14 mouse cellular contexts compared by ENCODE assay signal in the genomic region with DNA sequence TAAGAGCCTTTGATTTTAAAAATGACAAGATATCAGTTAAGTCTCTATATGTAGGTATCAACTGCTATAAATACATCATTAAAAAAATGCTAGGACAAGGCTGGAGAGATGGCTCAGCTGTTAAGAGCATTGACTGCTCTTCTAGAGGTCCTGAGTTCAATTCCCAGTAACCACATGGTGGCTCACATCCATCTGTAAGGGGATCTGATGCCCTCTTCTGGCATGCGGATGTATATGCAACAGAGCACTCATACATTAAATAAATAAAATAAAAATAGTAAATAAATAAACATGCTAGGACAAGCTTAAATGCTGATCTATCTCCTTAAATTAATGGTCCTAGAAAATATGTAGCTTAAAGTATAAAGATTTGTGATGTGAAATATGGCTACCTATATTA. TPM values are rescaled to one million over a fixed set of nuclear protein-coding genes. Genes with fewer than 3 reads are reported as not detected.
DNase-seq lines count a peak whose midpoint lies in the region; ATAC-seq and TF ChIP-seq lines count a peak whose summit lies in the region.
"Had no signal": no experiment of that assay in that cellular context is flagged by ENCODE, and none has a peak within 500 bp of the region (broad histone marks: within the 10 kb centered on the region; RNA-seq: fewer than 3 reads in every experiment).

No protein-coding gene starts in this region.

- no peak overlapping the region for H3K27ac ChIP-seq in kidney, postnatal 0 days
- H3K27ac ChIP-seq in kidney, adult 2 months (ENCODE audit: insufficient read depth, low read depth, low read length), result no peak overlapping the region
- H3K27ac ChIP-seq: hindbrain, embryonic 14.5 days; liver, embryonic 13.5 days; neural tube, embryonic 15.5 days had no signal

- no peak overlapping the region for H3K4me3 ChIP-seq in kidney, postnatal 0 days (replicated peaks; ENCODE audit: low read depth, low read length)
- no peak overlapping the region for H3K4me3 ChIP-seq in kidney, adult 2 months (ENCODE audit: insufficient read depth, low read depth, low read length)
- H3K4me3 ChIP-seq: erythroblast, embryonic 14.5 days; liver, embryonic 13.5 days; neural tube, embryonic 15.5 days had no signal

- H3K9me3 ChIP-seq in kidney, postnatal 0 days (replicated peaks; ENCODE audit: low read length), result no peaks in the 10 kb centered on the region
- H3K9me3 ChIP-seq: G1E; liver, embryonic 13.5 days; neural tube, embryonic 15.5 days had no signal

- 85% methylated on average over 1 of the region's 1 CpGs for WGBS in kidney, postnatal 0 days
- 92% methylated on average over 1 of the region's 1 CpGs for WGBS in kidney, adult 2 months

- DNase-seq in kidney, postnatal 0 days (ENCODE audit: low spot score), result no peak
- DNase-seq in kidney, adult 2 months, result no peak
- DNase-seq in 3T3-L1 (ENCODE audit: low read depth, low spot score), result peak; percentile 38
- peak; percentile 38 for DNase-seq in CD4-positive helper T cell, adult 2 months (ENCODE audit: low read depth, low spot score)
- DNase-seq in T-cell, adult 2 months (ENCODE audit: low spot score), result peak; percentile 13
- DNase-seq in adrenal gland, postnatal 14 days, result no peak
- DNase-seq: cerebellum, postnatal 14 days; liver, embryonic 13.5 days; thymus, adult 18-20 months had no signal

- no peak for ATAC-seq in kidney, postnatal 0 days (replicated peaks; ENCODE audit: low FRiP score, low read depth)
- no peak for ATAC-seq in granulocyte monocyte progenitor cell, adult 5-6 weeks (replicated peaks; ENCODE audit: poor library complexity, severe bottlenecking)

- no peaks in the 10 kb centered on the region for H3K4me1 ChIP-seq in kidney, postnatal 0 days (replicated peaks; ENCODE audit: insufficient read depth, low read length)
- H3K4me1 ChIP-seq in kidney, adult 2 months (ENCODE audit: control insufficient read depth, insufficient read depth, low read length), result no peaks in the 10 kb centered on the region
- H3K4me1 ChIP-seq: liver, embryonic 13.5 days; neural tube, embryonic 15.5 days had no signal

- no peak for TF ChIP-seq POLR2A in kidney, adult 2 months (IDR thresholded peaks at IDR 0.05; ENCODE audit: low read depth, low read length)

- TF ChIP-seq CTCF in kidney, postnatal 0 days (IDR thresholded peaks at IDR 0.05; ENCODE audit: low read depth), result peak; percentile 58
- no peak; the same call in 1 of the 2 replicates for TF ChIP-seq CTCF in kidney, adult 2 months (conservative IDR thresholded peaks at IDR 0.05; ENCODE audit: insufficient read depth, insufficient read length, low read depth, low read length)

- H3K9ac ChIP-seq in kidney, postnatal 0 days (ENCODE audit: low read depth, low read length), result no peak overlapping the region
- H3K9ac ChIP-seq: hindbrain, embryonic 14.5 days; liver, embryonic 13.5 days; neural tube, embryonic 15.5 days had no signal

- no peak overlapping the region for H3K4me2 ChIP-seq in kidney, postnatal 0 days (ENCODE audit: low read length)
- H3K4me2 ChIP-seq: hindbrain, embryonic 14.5 days; liver, embryonic 13.5 days; neural tube, embryonic 15.5 days had no signal

- H3K27me3 ChIP-seq in kidney, postnatal 0 days (ENCODE audit: insufficient read depth, low read length), result no peaks in the 10 kb centered on the region
- no peaks in the 10 kb centered on the region for H3K27me3 ChIP-seq in kidney, adult 2 months (replicated peaks; ENCODE audit: control insufficient read depth, insufficient read depth, low read length)
- H3K27me3 ChIP-seq: liver, embryonic 13.5 days; neural tube, embryonic 15.5 days had no signal

- no peaks in the 10 kb centered on the region for H3K36me3 ChIP-seq in kidney, postnatal 0 days (ENCODE audit: insufficient read depth, low read length)
- no peaks in the 10 kb centered on the region; the same call in 1 of the 2 replicates for H3K36me3 ChIP-seq in kidney, adult 2 months (ENCODE audit: control insufficient read depth, insufficient read depth, low read length)

RNA-seq across cellular contexts. Expression of a gene that starts 19.2 kb away (rescaled TPM):
- polyA plus RNA-seq in kidney, postnatal 0 days (2015; fragmentation: Nextera tagmentation; extraction: Ambion mirVana), result 24.3 and 25.5 TPM in 2 replicates
- 42.6 and 50.2 TPM in 2 replicates for polyA plus RNA-seq in kidney, adult 2 months (2012; rRNA removed)
- total RNA-seq in granulocyte monocyte progenitor cell, adult 5-6 weeks (2014; fragmentation: Nextera tagmentation), result 40.6 and 45.1 TPM in 2 replicates
- 38.7 and 57.1 TPM in 2 replicates for total RNA-seq in granulocyte monocyte progenitor cell, adult 5-6 weeks (2017)
- 71.8 and 85.9 TPM in 2 replicates for total RNA-seq in adrenal gland, postnatal 14 days (2021)

Comparison
In these comparisons a context has a peak if more than half of its experiments do, and no peak if none do; other contexts are left out.
1. DNase-seq: peak in 3T3-L1 (single experiment), CD4-positive helper T cell, adult 2 months (single experiment) and T-cell, adult 2 months (single experiment); none in kidney, postnatal 0 days (single experiment), kidney, adult 2 months (single experiment) and adrenal gland, postnatal 14 days (single experiment).